Mouse (Mus musculus) intestine, embryonic 15.5 days (tissue): ENCODE measurements around the gene Klf11. TPM values are rescaled to one million over a fixed set of nuclear protein-coding genes. Genes with fewer than 3 reads are reported as not detected.
"Not testable (repeated sequence)": the region's sequence is repeated elsewhere in the genome, so short reads cannot be mapped to it uniquely, and the experiment has no call there.

Source experiments
- ATAC-seq: fragments of 200-750 bp; cut with Nextera tagmentation; 2 replicates; pipeline ENCODE4 v1.8.0; 2017; ENCODE audit warnings: moderate TSS enrichment, moderate library complexity
- H3K27ac ChIP-seq: fragments of 300-500 bp; sonication (generic); 2 replicates; pipeline ENCODE4 v1.5.1; 2015; ENCODE audit warnings: mild to moderate bottlenecking, inconsistent platforms
- H3K27me3 ChIP-seq: fragments of 300-500 bp; sonication (generic); replicated peaks from 2 replicates; pipeline ENCODE4 v1.6.1; 2015; ENCODE audit warnings: inconsistent platforms
- H3K36me3 ChIP-seq: fragments of 300-500 bp; sonication (generic); 2 replicates; pipeline ENCODE4 v1.6.1; 2015; ENCODE audit warnings: inconsistent platforms
- H3K4me1 ChIP-seq: fragments of 300-500 bp; sonication (generic); replicated peaks from 2 replicates; pipeline ENCODE4 v1.6.1; 2015; ENCODE audit warnings: inconsistent platforms
- H3K4me2 ChIP-seq: fragments of 300-500 bp; sonication (generic); replicated peaks from 2 replicates; pipeline ENCODE4 v1.6.1; 2015; ENCODE audit warnings: mild to moderate bottlenecking, inconsistent platforms
- H3K4me3 ChIP-seq: fragments of 300-500 bp; sonication (generic); replicated peaks from 2 replicates; pipeline ENCODE4 v1.5.1; 2015; ENCODE audit warnings: inconsistent platforms
- H3K9ac ChIP-seq: fragments of 300-500 bp; sonication (generic); 2 replicates; pipeline ENCODE4 v1.6.1; 2015; ENCODE audit warnings: inconsistent platforms
- H3K9me3 ChIP-seq: fragments of 300-500 bp; sonication (generic); 2 replicates; pipeline ENCODE4 v1.6.1; 2016; ENCODE audit warnings: inconsistent platforms
- WGBS: fragments of 180-500 bp; shearing (Covaris S2); methylation state at CpG from one replicate; pipeline ENCODE4 v1.1.7; 2015; 5-methylcytosine and 5-hydroxymethylcytosine counted together
- polyA plus RNA-seq: library from polyadenylated mRNA; unstranded; fragments of >200 nt; fragmentation: Nextera tagmentation; extraction: Ambion mirVana; gene quantifications from 2 replicates; pipeline ENCODE4 v1.2.1, GENCODE M21; 2015

Gene Klf11
- polyA plus RNA-seq, 1 experiment from 2014 or later: 10.9 TPM

DNA sequence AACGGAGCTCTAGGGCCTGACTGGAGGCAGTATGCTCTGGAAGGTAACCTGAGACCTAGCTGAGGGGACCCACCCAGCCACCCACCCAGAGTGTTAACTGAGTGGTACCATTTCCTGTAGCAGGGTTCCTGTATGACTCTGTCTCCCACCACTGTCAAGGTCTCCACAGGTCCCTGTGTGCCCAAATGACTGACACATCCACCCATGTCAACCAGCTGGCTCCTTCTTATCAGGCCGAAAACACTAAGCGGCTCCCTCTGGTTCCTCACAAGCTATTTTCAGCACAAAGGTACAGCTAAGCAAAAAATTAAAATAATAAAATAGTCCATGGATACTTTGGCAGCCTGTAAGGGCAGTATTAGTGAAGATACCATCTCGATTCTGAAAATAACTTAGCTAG, 16.9 kb upstream of the Klf11 start:
- no peaks in the 10 kb centered on the region for H3K27me3 ChIP-seq
- H3K4me3 ChIP-seq: no peak overlapping the region
- no peak for ATAC-seq
- H3K9ac ChIP-seq: no peak overlapping the region
- H3K36me3 ChIP-seq: no peaks in the 10 kb centered on the region
- no peaks in the 10 kb centered on the region for H3K9me3 ChIP-seq
- no peak overlapping the region for H3K27ac ChIP-seq
- H3K4me2 ChIP-seq: no peak overlapping the region
- 76% methylated on average over 4 of the region's 4 CpGs for WGBS
- no peaks in the 10 kb centered on the region for H3K4me1 ChIP-seq

DNA sequence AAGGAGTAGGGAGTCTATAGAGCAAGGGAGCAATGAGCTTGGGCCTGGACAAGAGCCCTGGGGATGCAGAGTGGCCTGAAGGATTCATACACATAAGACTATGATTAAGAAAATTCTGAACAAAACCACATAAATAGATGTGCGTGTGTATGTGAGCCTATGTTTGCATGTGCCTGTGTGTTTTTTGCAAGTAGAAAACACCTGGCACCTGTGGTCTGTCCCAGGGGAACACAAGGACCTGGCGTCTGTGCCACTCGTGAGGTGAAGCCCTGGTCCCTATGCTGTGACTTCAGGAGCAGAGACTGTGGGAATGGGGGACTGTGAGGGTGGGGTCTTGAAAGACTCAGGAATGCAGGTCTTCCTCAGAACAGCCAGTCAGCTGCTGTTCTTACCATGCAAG, 16.4 kb upstream of the Klf11 start:
- Histone ChIP-seq H3K9ac (no peak overlapping the region), H3K4me3 (no peak overlapping the region), H3K9me3 (no peaks in the 10 kb centered on the region), H3K4me2 (no peak overlapping the region), H3K27ac (no peak overlapping the region), H3K27me3 (no peaks in the 10 kb centered on the region), H3K36me3 (no peaks in the 10 kb centered on the region), H3K4me1 (no peaks in the 10 kb centered on the region)
- no peak for ATAC-seq
- 89% methylated on average over 3 of the region's 3 CpGs for WGBS

DNA sequence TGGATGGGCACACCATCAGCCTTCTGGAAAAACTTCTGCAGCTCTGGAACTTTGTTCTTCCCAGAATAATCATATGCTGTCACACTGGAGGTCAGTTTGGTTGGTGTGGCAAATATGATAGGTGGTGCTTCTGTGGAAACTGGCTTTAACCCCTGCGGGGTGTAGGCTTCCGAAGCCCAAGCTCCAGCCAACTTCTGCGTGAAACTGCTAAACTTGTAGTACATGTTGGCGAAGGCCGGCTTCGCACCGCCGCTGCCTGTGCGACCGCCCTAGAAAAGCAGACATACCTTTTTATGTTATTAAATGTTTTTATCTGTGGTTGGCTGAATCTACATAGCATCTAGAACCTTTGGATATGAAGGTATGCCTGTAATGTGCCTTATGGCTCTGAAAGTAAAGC, 12.3 kb upstream of the Klf11 start:
- not testable (repeated sequence) for H3K4me2 ChIP-seq, H3K9ac ChIP-seq, ATAC-seq, H3K27ac ChIP-seq, H3K36me3 ChIP-seq, H3K27me3 ChIP-seq, H3K4me1 ChIP-seq, H3K9me3 ChIP-seq, H3K4me3 ChIP-seq
- WGBS: 96% methylated on average over 10 of the region's 10 CpGs

DNA sequence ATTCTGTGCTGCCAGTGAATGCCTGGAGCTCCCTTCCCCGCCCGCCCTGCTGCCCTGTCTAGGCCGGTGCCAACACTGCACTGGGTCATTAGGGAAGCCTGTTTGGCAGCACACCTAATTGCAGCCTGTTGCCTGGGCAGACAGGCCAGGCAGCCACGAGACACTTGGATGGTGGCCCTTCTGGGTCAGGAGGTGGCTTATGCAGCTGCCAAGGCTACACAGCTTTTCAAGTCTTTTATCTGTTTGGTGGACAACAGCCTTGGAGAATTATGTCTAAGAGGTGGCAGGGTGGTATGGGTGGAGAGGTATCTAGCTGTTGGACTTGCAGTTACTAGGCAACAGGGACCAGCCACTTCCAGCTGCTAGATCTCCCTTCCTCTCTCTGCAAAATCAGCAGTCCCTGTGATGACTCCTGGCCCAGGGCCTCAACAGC, 8.7 kb upstream of the Klf11 start:
- no peaks in the 10 kb centered on the region for H3K36me3 ChIP-seq
- no peaks in the 10 kb centered on the region for H3K4me1 ChIP-seq
- H3K4me3 ChIP-seq: no peak overlapping the region
- no peaks in the 10 kb centered on the region for H3K27me3 ChIP-seq
- H3K9me3 ChIP-seq: no peaks in the 10 kb centered on the region
- ATAC-seq: no peak
- no peak overlapping the region for H3K9ac ChIP-seq
- no peak overlapping the region for H3K4me2 ChIP-seq
- H3K27ac ChIP-seq: no peak overlapping the region
- 75% methylated on average over 4 of the region's 4 CpGs for WGBS

DNA sequence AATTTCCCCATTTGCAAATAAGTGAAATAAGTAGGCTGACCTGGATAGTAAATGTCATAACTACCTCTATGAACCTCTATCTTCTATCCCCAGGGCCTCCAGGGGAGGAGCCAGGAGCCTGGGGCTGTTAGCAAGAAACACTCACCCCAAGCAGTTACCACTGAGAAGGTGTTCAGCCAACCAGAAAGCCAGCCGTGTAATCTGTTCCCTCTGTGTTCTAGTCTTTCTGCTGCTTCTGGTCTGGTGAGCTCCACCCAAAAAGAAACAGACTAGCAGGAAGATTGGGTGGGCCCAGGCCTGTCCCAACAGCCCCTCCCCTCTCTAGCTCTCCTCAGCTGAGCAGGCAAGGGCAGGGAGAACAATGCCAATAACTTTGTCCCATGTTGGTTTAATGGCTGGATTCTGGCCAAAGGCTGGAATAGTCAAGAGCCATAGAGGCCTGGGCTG, 6.9 kb upstream of the Klf11 start:
- Histone ChIP-seq H3K36me3 (no peaks in the 10 kb centered on the region), H3K27me3 (no peaks in the 10 kb centered on the region), H3K4me2 (no peak overlapping the region), H3K9me3 (no peaks in the 10 kb centered on the region), H3K4me3 (no peak overlapping the region), H3K4me1 (no peaks in the 10 kb centered on the region), H3K27ac (no peak overlapping the region), H3K9ac (no peak overlapping the region)
- peak; percentile 38; the same call in 1 of the 2 replicates for ATAC-seq
- 48% methylated on average over 1 of the region's 1 CpGs for WGBS

DNA sequence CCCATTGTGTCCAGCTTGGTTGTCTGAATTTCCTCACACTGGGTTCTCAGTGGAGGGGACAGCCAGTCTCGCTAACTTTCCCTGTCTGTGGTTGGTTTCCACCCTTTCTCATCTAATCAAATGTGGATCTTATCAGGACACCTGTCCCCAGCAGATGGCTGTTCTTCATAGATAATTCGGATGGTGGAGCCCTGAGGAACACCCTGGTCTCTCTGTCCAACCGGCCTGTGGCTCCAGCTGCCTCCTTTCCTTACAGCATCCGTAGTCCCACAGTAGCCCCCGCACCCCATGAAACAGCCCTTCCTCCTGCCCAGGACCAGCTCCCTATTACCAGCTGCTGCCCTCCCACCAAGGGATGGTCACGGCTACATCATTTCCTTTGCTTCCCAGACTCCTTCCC, 5.2 kb upstream of the Klf11 start:
- H3K27me3 ChIP-seq: no peaks in the 10 kb centered on the region
- H3K27ac ChIP-seq: no peak overlapping the region
- peaks cover 7% of the 10 kb centered on the region; the same call in 1 of the 2 replicates for H3K4me1 ChIP-seq
- no peaks in the 10 kb centered on the region for H3K9me3 ChIP-seq
- ATAC-seq: no peak
- no peak overlapping the region for H3K4me3 ChIP-seq
- no peak overlapping the region for H3K9ac ChIP-seq
- no peak overlapping the region for H3K4me2 ChIP-seq
- WGBS: 74% methylated on average over 6 of the region's 6 CpGs
- H3K36me3 ChIP-seq: no peaks in the 10 kb centered on the region

DNA sequence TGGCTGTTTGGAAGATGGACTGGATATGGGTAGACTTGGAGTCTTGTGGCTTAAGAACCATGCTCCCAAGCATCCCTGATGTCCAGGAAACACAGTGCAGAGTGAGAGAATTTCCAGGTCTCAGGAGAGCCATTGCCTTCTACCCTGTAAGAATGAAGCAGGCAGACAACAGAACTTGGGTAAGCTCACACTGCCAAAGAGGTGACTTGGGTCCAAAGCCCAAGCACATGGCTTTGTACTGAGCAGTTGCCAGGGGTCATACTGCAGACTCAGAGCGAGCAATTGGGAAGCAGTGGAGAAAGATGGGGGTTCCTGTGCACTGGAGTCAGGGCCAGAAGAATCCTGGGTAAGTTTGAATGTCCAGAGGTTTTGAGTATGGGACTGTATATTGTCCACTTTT, 3.0 kb upstream of the Klf11 start:
- Histone ChIP-seq H3K9ac (no peak overlapping the region), H3K36me3 (no peaks in the 10 kb centered on the region), H3K9me3 (no peaks in the 10 kb centered on the region), H3K4me3 (no peak overlapping the region), H3K4me2 (no peak overlapping the region), H3K27me3 (no peaks in the 10 kb centered on the region), H3K27ac (no peak overlapping the region), H3K4me1 (peaks cover 15% of the 10 kb centered on the region; the same call in 1 of the 2 replicates)
- no peak for ATAC-seq
- WGBS: 77% methylated on average over 1 of the region's 1 CpGs

DNA sequence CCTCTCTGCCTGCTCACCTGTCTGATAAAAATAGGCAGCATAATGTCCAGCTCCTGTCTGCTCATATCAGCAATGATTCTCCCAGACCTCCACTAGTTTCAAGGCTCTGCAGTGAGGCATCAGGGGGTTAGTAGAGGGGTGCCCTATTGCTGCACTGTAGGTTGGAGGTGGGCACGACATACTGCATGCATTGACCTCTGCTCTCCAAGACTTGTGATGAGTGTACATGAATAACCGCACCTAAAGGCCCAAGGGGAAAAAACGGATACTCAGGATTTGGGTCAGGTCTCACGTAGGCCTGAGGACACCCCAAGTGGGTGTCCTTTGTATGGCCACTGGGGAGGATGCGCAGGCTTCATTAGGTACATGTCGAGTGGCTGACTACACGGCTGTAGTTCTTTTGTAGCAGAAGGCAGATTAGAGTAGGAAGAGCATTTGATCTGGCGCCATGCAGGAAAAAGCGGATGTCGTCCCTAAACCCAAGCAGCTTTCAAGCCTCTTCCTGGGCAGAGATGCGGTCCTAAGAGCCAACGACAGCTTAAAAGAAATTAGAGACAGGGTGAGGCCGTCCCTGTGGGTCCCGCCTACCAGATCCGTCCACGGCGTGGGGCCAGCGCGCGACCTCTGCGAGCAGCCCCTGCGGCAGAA, 535 bp upstream of the Klf11 start:
- ATAC-seq: no peak; the same call in none of the 2 replicates
- 6% methylated on average over 22 of the region's 22 CpGs for WGBS
- H3K4me1 ChIP-seq: peaks cover 15% of the 10 kb centered on the region; the same call in 1 of the 2 replicates
- peak overlapping the region; percentile 86 for H3K27ac ChIP-seq
- no peaks in the 10 kb centered on the region for H3K9me3 ChIP-seq
- peaks cover 15% of the 10 kb centered on the region for H3K36me3 ChIP-seq
- H3K9ac ChIP-seq: peak overlapping the region; percentile 42
- peak overlapping the region; percentile 70 for H3K4me2 ChIP-seq
- H3K4me3 ChIP-seq: peak overlapping the region; percentile 70
- no peaks in the 10 kb centered on the region for H3K27me3 ChIP-seq

DNA sequence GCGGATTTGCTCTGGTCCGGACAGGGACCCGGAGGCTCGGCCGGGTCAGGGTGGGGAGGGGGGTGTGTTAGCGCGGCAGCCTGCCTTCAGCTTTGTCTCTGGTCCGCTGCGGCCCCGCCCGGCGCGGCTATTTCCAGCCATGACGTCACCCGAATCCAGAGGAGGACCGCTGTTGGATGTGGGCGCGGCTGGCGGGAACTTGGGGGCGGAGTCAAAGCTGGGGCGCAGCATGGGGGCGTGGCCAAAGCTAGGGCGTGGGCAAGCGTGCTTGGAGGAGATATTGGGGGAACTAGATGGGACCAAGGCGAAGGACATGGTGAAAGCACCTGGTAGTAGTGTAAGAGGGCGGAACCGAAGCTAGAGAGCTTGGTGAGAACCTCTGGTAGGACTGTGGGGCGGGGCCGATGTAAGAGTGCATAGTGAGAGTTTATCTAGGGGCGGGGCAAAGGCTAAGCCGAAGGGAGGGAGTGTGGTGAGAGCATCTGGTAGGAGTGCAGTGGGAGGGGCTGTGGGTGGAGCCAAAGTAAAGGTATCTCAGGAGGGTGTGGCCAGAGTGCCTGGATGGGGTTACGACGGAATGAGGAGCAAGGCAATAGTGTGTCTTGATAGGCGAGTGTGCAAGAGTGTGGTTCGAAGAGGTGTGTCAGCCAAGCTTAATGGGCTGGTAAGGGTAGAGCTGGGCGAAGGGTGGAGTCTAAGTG, 718 bp downstream of the Klf11 start:
- H3K4me3 ChIP-seq: peak overlapping the region; percentile 70
- H3K36me3 ChIP-seq: peaks cover 25% of the 10 kb centered on the region
- H3K4me2 ChIP-seq: peak overlapping the region; percentile 70
- WGBS: 1% methylated on average over 36 of the region's 36 CpGs
- H3K9me3 ChIP-seq: no peaks in the 10 kb centered on the region
- H3K4me1 ChIP-seq: peaks cover 17% of the 10 kb centered on the region; the same call in 1 of the 2 replicates
- ATAC-seq: peak; percentile 89
- no peaks in the 10 kb centered on the region for H3K27me3 ChIP-seq
- peak overlapping the region; percentile 80 for H3K9ac ChIP-seq
- H3K27ac ChIP-seq: peak overlapping the region; percentile 85

DNA sequence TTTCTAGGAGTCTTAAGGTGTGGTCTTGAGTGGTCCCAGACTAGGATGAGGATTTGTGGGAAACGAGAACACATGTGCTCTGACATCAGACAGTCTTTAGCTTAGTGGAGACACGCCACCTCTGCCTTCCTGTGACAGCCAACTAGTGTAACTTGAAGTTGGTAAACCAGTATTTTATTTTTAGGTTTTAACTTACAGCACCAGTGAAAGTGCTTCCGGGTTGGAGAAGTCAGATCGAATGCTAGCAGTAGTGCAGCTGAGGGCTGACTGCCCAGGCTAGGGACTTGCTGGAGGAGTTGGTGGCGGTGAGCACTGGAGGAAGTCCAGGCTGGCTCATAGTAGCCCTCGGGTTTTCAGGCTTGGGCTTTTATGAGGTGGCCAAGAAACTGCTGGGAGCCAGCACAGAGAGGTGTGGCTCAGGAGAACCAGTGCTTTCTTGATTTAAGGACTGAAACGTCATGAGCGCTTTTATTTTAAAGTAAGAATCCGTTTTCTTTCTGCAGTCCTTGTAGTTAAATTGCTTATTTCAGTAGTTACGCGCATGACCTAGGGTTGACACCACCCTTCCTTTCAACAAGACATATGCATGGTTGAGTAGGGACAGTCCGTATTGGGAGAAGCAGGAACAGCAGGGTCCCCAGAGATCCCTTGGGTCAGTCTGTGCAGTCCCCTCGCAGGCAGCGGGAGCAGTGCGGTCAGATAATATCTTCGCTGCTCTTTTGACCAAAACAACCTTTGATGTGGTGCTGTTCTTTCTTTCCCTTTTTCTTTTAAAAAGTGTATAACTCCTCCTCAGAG, 3.2 kb downstream of the Klf11 start:
- H3K4me1 ChIP-seq: peaks cover 17% of the 10 kb centered on the region; the same call in 1 of the 2 replicates
- 85% methylated on average over 16 of the region's 16 CpGs for WGBS
- peaks cover 27% of the 10 kb centered on the region for H3K36me3 ChIP-seq
- no peak overlapping the region for H3K4me3 ChIP-seq
- no peak overlapping the region for H3K27ac ChIP-seq
- H3K9ac ChIP-seq: no peak overlapping the region
- no peak for ATAC-seq
- no peak overlapping the region for H3K4me2 ChIP-seq
- H3K9me3 ChIP-seq: no peaks in the 10 kb centered on the region
- H3K27me3 ChIP-seq: no peaks in the 10 kb centered on the region

DNA sequence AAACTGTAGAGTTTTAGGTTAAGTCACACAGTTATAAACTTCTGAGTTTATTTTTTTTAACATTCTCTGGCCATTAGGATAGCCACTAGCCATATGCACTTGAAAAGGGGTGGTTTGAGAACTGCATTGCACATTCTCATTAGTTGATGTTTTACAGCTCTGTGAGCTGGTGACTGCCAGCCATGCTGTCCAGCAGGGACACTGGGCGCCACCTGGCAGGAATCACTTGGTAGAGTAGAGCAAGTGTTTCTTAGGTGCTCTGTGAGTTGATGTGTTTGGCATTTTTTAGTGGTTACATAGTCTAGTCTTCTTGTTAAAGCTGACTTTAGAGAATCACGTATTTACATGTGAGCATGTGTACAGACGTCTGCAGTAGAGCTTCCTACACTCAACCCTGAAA, 5.4 kb downstream of the Klf11 start:
- no peak for ATAC-seq
- H3K9ac ChIP-seq: no peak overlapping the region
- H3K27me3 ChIP-seq: no peaks in the 10 kb centered on the region
- 79% methylated on average over 3 of the region's 3 CpGs for WGBS
- H3K36me3 ChIP-seq: peaks cover 33% of the 10 kb centered on the region
- H3K4me2 ChIP-seq: no peak overlapping the region
- H3K4me3 ChIP-seq: no peak overlapping the region
- H3K9me3 ChIP-seq: no peaks in the 10 kb centered on the region
- H3K4me1 ChIP-seq: peaks cover 10% of the 10 kb centered on the region; the same call in 1 of the 2 replicates
- H3K27ac ChIP-seq: no peak overlapping the region

DNA sequence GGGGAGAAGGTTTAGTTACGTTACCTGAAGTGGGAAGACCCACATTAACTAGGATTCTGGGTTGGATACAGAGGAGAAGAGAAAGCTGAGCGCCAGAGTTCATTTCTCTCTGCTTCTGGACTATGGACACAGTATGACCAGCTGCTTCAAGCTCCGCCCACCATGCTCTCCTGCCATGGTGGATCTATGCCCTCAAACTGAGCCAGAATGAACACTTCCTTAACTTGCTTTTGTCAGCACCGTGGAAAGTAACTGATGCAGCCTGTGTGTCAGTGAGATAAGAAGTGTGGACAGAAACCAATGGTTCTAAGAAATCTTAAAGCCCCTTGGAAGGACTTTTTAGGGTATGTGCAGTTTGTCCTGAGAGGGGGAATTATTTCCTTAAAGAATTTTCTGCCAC, 7.9 kb downstream of the Klf11 start:
- Histone ChIP-seq H3K4me1 (peaks cover 2% of the 10 kb centered on the region; the same call in 1 of the 2 replicates), H3K9me3 (no peaks in the 10 kb centered on the region), H3K4me3 (no peak overlapping the region), H3K4me2 (no peak overlapping the region), H3K36me3 (peaks cover 30% of the 10 kb centered on the region), H3K9ac (no peak overlapping the region), H3K27ac (no peak overlapping the region), H3K27me3 (no peaks in the 10 kb centered on the region)
- WGBS: 91% methylated on average over 4 of the region's 4 CpGs
- ATAC-seq: peak; percentile 42; the same call in 1 of the 2 replicates
